Mouse (Mus musculus) forebrain, embryonic 14.5 days (tissue): ENCODE measurements around the gene Olfr620. TPM values are rescaled to one million over a fixed set of nuclear protein-coding genes. Genes with fewer than 3 reads are reported as not detected.

Experiments
- ATAC-seq: fragments of 200-750 bp; cut with Nextera tagmentation; 2 replicates; pipeline ENCODE4 v1.8.0; 2017; ENCODE audit warnings: mild to moderate bottlenecking, moderate library complexity
- DNase-seq: peaks from one replicate; pipeline ENCODE4 v3.0.0-alpha.2; 2015; ENCODE audit warnings: low spot score
- H3K27ac ChIP-seq: fragments of 300-500 bp; sonication (generic); 2 replicates; pipeline ENCODE4 v1.5.1; 2014; ENCODE audit warnings: low read depth, mild to moderate bottlenecking, control low read depth, low read length, moderate library complexity
- H3K27me3 ChIP-seq: fragments of 300-500 bp; sonication (generic); replicated peaks from 2 replicates; pipeline ENCODE4 v1.6.1; 2014; ENCODE audit warnings: low read length, control low read depth, mixed read lengths; ENCODE audit not compliant: control insufficient read depth, insufficient read depth
- H3K36me3 ChIP-seq: fragments of 300-500 bp; sonication (generic); 2 replicates; pipeline ENCODE4 v1.6.1; 2014; ENCODE audit warnings: low read length, control low read depth; ENCODE audit not compliant: control insufficient read depth, insufficient read depth
- H3K4me1 ChIP-seq: fragments of 300-500 bp; sonication (generic); 2 replicates; pipeline ENCODE4 v1.6.1; 2014; ENCODE audit warnings: antibody characterized with exemption, low read length, control low read depth; ENCODE audit not compliant: control insufficient read depth, insufficient read depth
- H3K4me2 ChIP-seq: fragments of 300-500 bp; sonication (generic); 2 replicates; pipeline ENCODE4 v1.6.1; 2014; ENCODE audit warnings: mild to moderate bottlenecking, control low read depth, low read length
- H3K4me3 ChIP-seq: fragments of 300-500 bp; sonication (generic); 2 replicates; pipeline ENCODE4 v1.5.1; 2014; ENCODE audit warnings: low read depth, low read length, control low read depth
- H3K9ac ChIP-seq: fragments of 300-500 bp; sonication (generic); 2 replicates; pipeline ENCODE4 v1.6.1; 2014; ENCODE audit warnings: mild to moderate bottlenecking, low read length, control low read depth, moderate library complexity
- H3K9me3 ChIP-seq: fragments of 300-500 bp; sonication (generic); replicated peaks from 2 replicates; pipeline ENCODE4 v1.6.1; 2016; ENCODE audit warnings: low read length, control low read depth, mixed read lengths; ENCODE audit not compliant: control insufficient read depth
- WGBS: fragments of 180-500 bp; shearing (Covaris S2); extraction: QIAGEN DNeasy Blood & Tissue Kit; methylation state at CpG from one replicate; pipeline ENCODE4 v1.1.7; 2014; 5-methylcytosine and 5-hydroxymethylcytosine counted together
- microRNA-seq: library from miRNA; unstranded; fragments of <30 nt; microRNA quantifications from one replicate; pipeline ENCODE4, GENCODE M21; 2016
- polyA plus RNA-seq: library from polyadenylated mRNA; unstranded; fragments of >200 nt; fragmentation: Nextera tagmentation; extraction: Ambion mirVana; gene quantifications from 2 replicates; pipeline ENCODE4 v1.2.1, GENCODE M21; 2014

Gene Olfr620
- polyA plus RNA-seq, 1 experiment from 2014 or later: not detected

- ATAC-seq: no peak
- H3K27ac ChIP-seq: no peak within 1 kb of the TSS
These were observed 56.6 kb downstream of the Olfr620 start, which contains the start of gene Olfr615 for GRCm38 (mm10) chr7:103555779-103556178. Olfr615 (plus strand) TSS chr7:103556079.

More at GRCm38 (mm10) chr7:103555779-103556178, 56.6 kb downstream of the Olfr620 start, which contains the start of gene Olfr615:
- 88% methylated on average over 2 of the region's 2 CpGs for WGBS
- Histone ChIP-seq H3K9ac (no peak within 1 kb of the TSS), H3K4me3 (no peak within 1 kb of the TSS), H3K27me3 (no peaks in the 10 kb centered on the region), H3K4me2 (no peak within 1 kb of the TSS), H3K9me3 (no peaks in the 10 kb centered on the region), H3K36me3 (no peaks in the 10 kb centered on the region), H3K4me1 (no peaks in the 10 kb centered on the region)
- no peak for DNase-seq

Small RNAs within 50 kb of the gene (microRNA-seq; reads per million reads assigned to microRNA genes)
- not detected for gene Gm26506

Other genes with a start within 250 kb of the Olfr620 start
- gene Olfr601, start 249.9 kb downstream of the Olfr620 start, polyA plus RNA-seq: not detected in 2 replicates
- gene Olfr603, start 226.4 kb downstream of the Olfr620 start, polyA plus RNA-seq: not detected in 2 replicates
- gene Usp17lc, start 197.5 kb downstream of the Olfr620 start, polyA plus RNA-seq: not detected in 2 replicates
- not detected in 2 replicates for gene Olfr605, start 167.1 kb downstream of the Olfr620 start, polyA plus RNA-seq
- not detected in 2 replicates for gene Olfr606, start 163.5 kb downstream of the Olfr620 start, polyA plus RNA-seq
- not detected in 2 replicates for gene Olfr607, start 148.4 kb downstream of the Olfr620 start, polyA plus RNA-seq
- not detected in 2 replicates for gene Olfr608, start 142.7 kb downstream of the Olfr620 start, polyA plus RNA-seq
- gene Olfr609, start 114.5 kb downstream of the Olfr620 start, polyA plus RNA-seq: not detected in 2 replicates
- not detected in 2 replicates for gene Olfr610, start 100.4 kb downstream of the Olfr620 start, polyA plus RNA-seq
- gene Olfr611, start 91.7 kb downstream of the Olfr620 start, polyA plus RNA-seq: not detected in 2 replicates
- gene Olfr612, start 69.8 kb downstream of the Olfr620 start, polyA plus RNA-seq: not detected in 2 replicates
- not detected in 2 replicates for gene Olfr613, start 64.5 kb downstream of the Olfr620 start, polyA plus RNA-seq
- gene Olfr615, start 56.5 kb downstream of the Olfr620 start, polyA plus RNA-seq: not detected in 2 replicates
- gene Olfr616, start 43.4 kb downstream of the Olfr620 start, polyA plus RNA-seq: not detected in 2 replicates
- gene Olfr617, start 39.5 kb downstream of the Olfr620 start, polyA plus RNA-seq: not detected in 2 replicates
- gene Olfr618, start 22.4 kb downstream of the Olfr620 start, polyA plus RNA-seq: not detected in 2 replicates
- not detected in 2 replicates for gene Olfr619, start 12.0 kb downstream of the Olfr620 start, polyA plus RNA-seq
- not detected in 2 replicates for gene Olfr622, start 30.2 kb upstream of the Olfr620 start, polyA plus RNA-seq
- gene Olfr623, start 51.2 kb upstream of the Olfr620 start, polyA plus RNA-seq: not detected in 2 replicates
- not detected in 2 replicates for gene Olfr624, start 58.7 kb upstream of the Olfr620 start, polyA plus RNA-seq
- gene Olfr625-ps1, start 70.2 kb upstream of the Olfr620 start, polyA plus RNA-seq: not detected in 2 replicates
- not detected in 2 replicates for gene Olfr243, start 102.1 kb upstream of the Olfr620 start, polyA plus RNA-seq
- gene Olfr628, start 117.8 kb upstream of the Olfr620 start, polyA plus RNA-seq: not detected in 2 replicates
- not detected in 2 replicates for gene Olfr629, start 132.4 kb upstream of the Olfr620 start, polyA plus RNA-seq
- gene Olfr630, start 144.8 kb upstream of the Olfr620 start, polyA plus RNA-seq: not detected in 2 replicates
- gene Olfr69, start 159.1 kb upstream of the Olfr620 start, polyA plus RNA-seq: not detected in 2 replicates
- not detected in 2 replicates for gene Olfr68, start 167.2 kb upstream of the Olfr620 start, polyA plus RNA-seq
- not detected in 2 replicates for gene Olfr67, start 179.3 kb upstream of the Olfr620 start, polyA plus RNA-seq
- gene Hbb-bt, start 201.5 kb upstream of the Olfr620 start, polyA plus RNA-seq: 1,580 and 1,724 TPM in 2 replicates
- 3,810 and 4,891 TPM in 2 replicates for gene Hbb-bs, start 215.6 kb upstream of the Olfr620 start, polyA plus RNA-seq
- gene Hbb-bh2, start 228.0 kb upstream of the Olfr620 start, polyA plus RNA-seq: not detected in 2 replicates
- 0.90 and 2.5 TPM in 2 replicates for gene Hbb-bh1, start 230.6 kb upstream of the Olfr620 start, polyA plus RNA-seq
- gene Hbb-y, start 240.7 kb upstream of the Olfr620 start, polyA plus RNA-seq: 152 and 669 TPM in 2 replicates